Mouse (Mus musculus): ENCODE measurements at regions not wholly inside any gene's neighbourhood (a gene's known extent, or its start where the extent isn't known, plus 50 kb on each side); places are given as distances from the start of the nearest gene placed in this dataset.

DNA sequence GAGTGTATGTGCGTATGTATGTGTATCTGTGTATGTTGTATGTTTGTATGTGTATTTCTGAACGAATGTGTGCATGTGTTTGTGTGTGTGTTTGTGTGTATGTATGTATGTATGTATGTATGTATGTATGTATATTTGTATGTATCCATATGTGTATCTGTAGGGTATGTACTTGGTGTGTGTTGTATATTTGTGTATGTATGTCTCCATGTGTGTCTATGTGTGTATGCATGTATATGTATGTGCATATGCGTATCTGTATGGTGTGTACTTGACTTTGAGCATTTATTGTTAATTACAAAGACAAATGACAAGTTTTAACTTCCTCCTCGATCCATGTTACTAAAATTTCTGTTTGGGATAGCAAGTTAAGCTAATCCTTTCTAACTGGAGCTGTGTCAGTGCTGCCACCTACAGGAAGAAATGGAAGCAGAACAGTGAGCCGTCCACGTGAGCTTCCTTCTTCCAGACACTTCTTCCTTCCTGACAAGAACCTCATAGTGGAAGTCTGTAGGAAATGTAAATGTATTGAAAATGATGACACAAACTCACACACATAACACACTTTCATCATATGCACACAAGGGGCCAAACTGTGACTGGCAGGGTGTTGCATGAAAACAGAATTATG is 268.4 kb upstream of the Rspo3 start:
- Histone ChIP-seq H3K4me1 (replicated peaks; ENCODE audit: low read depth, low read length) (no peaks in the 10 kb centered on the region), H3K36me3 (ENCODE audit: insufficient read depth, low read length) (no peaks in the 10 kb centered on the region), H3K27me3 (ENCODE audit: insufficient read depth, low read length) (no peaks in the 10 kb centered on the region), H3K4me3 (replicated peaks; ENCODE audit: low read length) (no peak overlapping the region), H3K9me3 (ENCODE audit: low read length) (no peaks in the 10 kb centered on the region)
- TF ChIP-seq NANOG (IDR thresholded peaks at IDR 0.05; ENCODE audit: borderline replicate concordance, low read length) (no peak), POU5F1 (IDR thresholded peaks at IDR 0.05; ENCODE audit: borderline replicate concordance, low read length) (no peak), CTCF (conservative IDR thresholded peaks at IDR 0.05; ENCODE audit: low read length) (peak; percentile 65)

DNA sequence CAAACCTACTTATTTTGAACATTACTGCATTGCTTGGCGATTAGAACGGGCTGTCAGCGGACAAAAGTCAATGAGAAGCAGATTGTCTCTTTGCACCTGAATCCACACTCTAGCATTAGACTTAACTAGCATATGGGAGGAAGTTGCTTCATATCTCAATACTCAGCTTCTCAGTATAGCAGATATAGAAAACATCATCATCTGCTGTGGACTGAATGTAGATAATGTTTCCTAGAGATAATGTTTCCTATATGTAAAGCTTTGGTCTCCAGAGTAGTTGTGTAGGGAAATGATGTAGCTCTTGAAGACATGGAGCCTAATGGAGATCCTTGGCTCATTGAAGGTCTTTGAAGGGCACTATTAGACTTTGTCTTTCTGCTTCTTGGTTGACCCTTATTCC is 267.0 kb upstream of the Rspo3 start:
- Histone ChIP-seq H3K36me3 (ENCODE audit: insufficient read depth, low read length) (no peaks in the 10 kb centered on the region), H3K4me3 (replicated peaks; ENCODE audit: low read length) (no peak overlapping the region), H3K27me3 (ENCODE audit: insufficient read depth, low read length) (no peaks in the 10 kb centered on the region), H3K9me3 (ENCODE audit: low read length) (no peaks in the 10 kb centered on the region), H3K4me1 (replicated peaks; ENCODE audit: low read depth, low read length) (no peaks in the 10 kb centered on the region)
- TF ChIP-seq NANOG (IDR thresholded peaks at IDR 0.05; ENCODE audit: borderline replicate concordance, low read length) (no peak), CTCF (conservative IDR thresholded peaks at IDR 0.05; ENCODE audit: low read length) (no peak), POU5F1 (IDR thresholded peaks at IDR 0.05; ENCODE audit: borderline replicate concordance, low read length) (no peak)

DNA sequence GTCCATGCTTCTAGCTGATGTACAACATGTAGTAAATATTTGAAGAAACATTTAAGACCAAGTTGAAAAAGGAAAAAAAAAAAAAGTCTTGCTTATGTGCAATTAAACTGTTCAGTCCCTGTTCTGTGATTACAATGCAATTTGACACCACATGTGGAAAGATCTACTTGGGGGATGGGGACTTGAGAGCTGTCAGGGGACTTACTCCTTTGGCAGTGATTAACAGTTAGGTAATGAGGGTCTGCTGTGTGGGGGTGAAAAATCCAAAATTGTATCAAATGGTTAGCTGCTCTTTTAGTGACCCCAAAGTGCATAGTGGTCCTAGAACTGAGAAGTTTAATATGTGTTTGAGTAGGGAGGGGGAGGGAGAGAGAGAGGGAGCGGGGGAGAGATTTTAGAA is 259.0 kb upstream of the Rspo3 start:
- Histone ChIP-seq H3K4me3 (replicated peaks; ENCODE audit: low read length) (no peak overlapping the region), H3K4me1 (replicated peaks; ENCODE audit: low read depth, low read length) (no peaks in the 10 kb centered on the region), H3K9me3 (ENCODE audit: low read length) (no peaks in the 10 kb centered on the region), H3K27me3 (ENCODE audit: insufficient read depth, low read length) (no peaks in the 10 kb centered on the region), H3K36me3 (ENCODE audit: insufficient read depth, low read length) (no peaks in the 10 kb centered on the region)
- no peak for TF ChIP-seq POU5F1 (IDR thresholded peaks at IDR 0.05; ENCODE audit: borderline replicate concordance, low read length)
- no peak for TF ChIP-seq CTCF (conservative IDR thresholded peaks at IDR 0.05; ENCODE audit: low read length)
- no peak for TF ChIP-seq NANOG (IDR thresholded peaks at IDR 0.05; ENCODE audit: borderline replicate concordance, low read length)

DNA sequence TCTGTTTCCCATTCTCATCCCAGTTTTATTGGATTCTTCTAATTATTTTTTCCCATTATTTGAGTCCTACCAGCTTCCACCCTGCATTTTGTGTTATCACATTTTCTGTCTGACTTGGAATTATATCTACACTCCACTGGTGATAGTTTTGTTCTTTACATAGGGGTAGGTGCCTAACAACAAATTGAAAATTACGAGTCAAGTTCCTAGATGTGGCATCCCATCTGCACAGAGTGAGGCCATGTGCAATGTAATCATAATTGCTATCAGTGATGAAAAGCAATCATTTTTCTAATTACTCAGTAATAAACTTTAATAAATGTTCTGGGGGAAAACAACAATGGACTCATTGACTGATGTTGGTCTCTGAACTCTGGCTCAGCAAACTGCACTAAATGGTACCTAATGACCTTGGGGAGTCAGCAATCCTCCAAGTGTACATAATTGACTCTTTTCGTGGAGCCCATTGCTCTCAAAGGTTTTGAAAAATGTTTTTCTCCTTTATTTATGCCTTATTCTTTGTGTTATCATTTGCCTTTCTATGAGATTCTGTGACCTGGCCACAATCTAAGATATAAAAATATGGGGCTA is 250.6 kb upstream of the Rspo3 start:
- H3K27me3 ChIP-seq (ENCODE audit: insufficient read depth, low read length) = no peaks in the 10 kb centered on the region
- no peaks in the 10 kb centered on the region for H3K4me1 ChIP-seq (replicated peaks; ENCODE audit: low read depth, low read length)
- H3K9me3 ChIP-seq (ENCODE audit: low read length) = no peaks in the 10 kb centered on the region
- no peak for TF ChIP-seq NANOG (IDR thresholded peaks at IDR 0.05; ENCODE audit: borderline replicate concordance, low read length)
- no peak for TF ChIP-seq POU5F1 (IDR thresholded peaks at IDR 0.05; ENCODE audit: borderline replicate concordance, low read length)
- TF ChIP-seq CTCF (conservative IDR thresholded peaks at IDR 0.05; ENCODE audit: low read length) = no peak
- H3K4me3 ChIP-seq (replicated peaks; ENCODE audit: low read length) = no peak overlapping the region
- H3K36me3 ChIP-seq (ENCODE audit: insufficient read depth, low read length) = no peaks in the 10 kb centered on the region

DNA sequence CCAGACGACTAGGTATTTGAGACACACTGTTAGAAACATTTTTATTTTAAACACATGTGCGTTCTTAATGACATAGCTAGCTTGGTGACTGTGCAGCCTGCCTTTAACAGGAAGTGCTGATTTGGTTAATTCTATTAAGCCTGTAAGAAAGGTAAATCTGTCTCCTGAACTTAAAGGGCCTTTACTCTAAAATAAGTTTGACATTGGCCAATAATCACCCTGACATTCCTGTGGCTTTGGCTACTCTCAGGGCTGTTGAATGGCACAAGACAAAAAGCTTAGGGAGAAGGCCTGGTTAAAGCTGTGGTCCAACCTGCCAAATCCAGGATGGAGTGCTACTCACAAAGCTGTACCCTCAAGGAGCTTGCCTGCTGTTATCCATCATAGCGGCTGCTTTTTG is 201.0 kb upstream of the Rspo3 start:
- no peaks in the 10 kb centered on the region for H3K36me3 ChIP-seq (ENCODE audit: insufficient read depth, low read length)
- no peaks in the 10 kb centered on the region for H3K4me1 ChIP-seq (replicated peaks; ENCODE audit: low read depth, low read length)
- H3K27me3 ChIP-seq (ENCODE audit: insufficient read depth, low read length) = no peaks in the 10 kb centered on the region
- H3K9me3 ChIP-seq (ENCODE audit: low read length) = no peaks in the 10 kb centered on the region
- H3K4me3 ChIP-seq (replicated peaks; ENCODE audit: low read length) = no peak overlapping the region
- no peak for TF ChIP-seq NANOG (IDR thresholded peaks at IDR 0.05; ENCODE audit: borderline replicate concordance, low read length)

DNA sequence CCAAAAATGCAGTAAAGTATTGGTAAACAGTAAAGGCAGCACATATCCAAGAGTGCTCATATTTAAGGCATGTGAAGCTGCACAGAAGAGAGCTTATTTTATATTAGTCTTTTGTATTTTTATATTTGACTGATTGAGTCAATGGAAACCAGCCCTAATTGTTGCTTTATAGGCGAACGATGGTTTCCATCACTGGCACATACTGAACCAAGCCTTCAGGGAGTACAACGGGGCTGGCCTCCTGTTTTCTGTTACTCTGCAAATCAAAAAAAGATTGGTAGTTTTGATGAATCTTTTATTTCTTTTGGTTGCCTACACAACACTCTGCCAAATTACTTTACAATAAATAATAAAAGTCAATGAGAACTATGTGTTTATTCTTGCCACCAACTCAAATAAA is 189.7 kb upstream of the Rspo3 start:
- no peaks in the 10 kb centered on the region for H3K36me3 ChIP-seq (ENCODE audit: insufficient read depth, low read length)
- no peaks in the 10 kb centered on the region for H3K27me3 ChIP-seq (ENCODE audit: insufficient read depth, low read length)
- H3K9me3 ChIP-seq (ENCODE audit: low read length) = no peaks in the 10 kb centered on the region
- no peak for TF ChIP-seq CTCF (conservative IDR thresholded peaks at IDR 0.05; ENCODE audit: low read length)
- TF ChIP-seq POU5F1 (IDR thresholded peaks at IDR 0.05; ENCODE audit: borderline replicate concordance, low read length) = no peak
- TF ChIP-seq NANOG (IDR thresholded peaks at IDR 0.05; ENCODE audit: borderline replicate concordance, low read length) = no peak
- H3K4me3 ChIP-seq (replicated peaks; ENCODE audit: low read length) = no peak overlapping the region
- H3K4me1 ChIP-seq (replicated peaks; ENCODE audit: low read depth, low read length) = no peaks in the 10 kb centered on the region

DNA sequence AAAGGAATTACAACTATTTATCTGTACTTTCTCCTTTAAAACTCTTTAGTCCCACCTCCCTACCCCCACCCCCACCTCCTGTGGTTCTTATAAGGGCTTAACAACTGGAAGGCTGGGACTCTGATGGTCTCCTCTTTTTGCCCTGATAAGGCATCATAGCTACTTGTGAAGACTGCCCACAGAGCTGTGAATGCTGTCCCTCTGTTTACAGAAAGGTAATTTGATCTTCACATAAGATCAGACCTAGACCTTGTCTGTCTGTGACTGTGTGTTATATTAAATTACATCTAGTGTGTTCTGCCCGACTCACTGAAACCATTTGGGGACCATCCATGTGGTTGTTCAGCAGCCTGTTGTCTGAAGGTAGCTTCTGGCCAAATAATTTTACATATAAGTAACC is 175.3 kb upstream of the Rspo3 start:
- no peak for TF ChIP-seq NANOG (IDR thresholded peaks at IDR 0.05; ENCODE audit: borderline replicate concordance, low read length)
- no peak for TF ChIP-seq CTCF (conservative IDR thresholded peaks at IDR 0.05; ENCODE audit: low read length)
- TF ChIP-seq POU5F1 (IDR thresholded peaks at IDR 0.05; ENCODE audit: borderline replicate concordance, low read length) = no peak
- no peaks in the 10 kb centered on the region for H3K9me3 ChIP-seq (ENCODE audit: low read length)

DNA sequence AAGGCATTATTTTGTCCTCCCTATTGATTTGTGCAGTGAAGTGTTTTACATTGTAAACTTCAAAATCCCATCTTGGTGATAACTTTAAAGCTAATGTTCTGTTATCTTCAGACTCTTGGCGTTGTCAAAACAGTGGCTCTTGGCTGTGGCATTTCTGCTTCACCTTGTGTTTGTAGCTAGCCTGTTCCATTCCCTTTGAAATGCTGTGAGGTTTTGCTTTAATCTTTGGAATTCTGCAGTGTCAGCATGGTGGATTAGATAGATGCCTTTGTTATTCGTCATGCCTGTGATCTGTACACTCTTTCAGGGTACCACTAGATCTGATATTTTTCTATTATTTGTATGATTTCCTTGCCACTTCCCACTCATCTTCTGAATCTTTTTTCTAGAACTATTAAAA is 173.0 kb upstream of the Rspo3 start:
- Histone ChIP-seq H3K4me3 (replicated peaks; ENCODE audit: low read length) (no peak overlapping the region), H3K36me3 (ENCODE audit: insufficient read depth, low read length) (no peaks in the 10 kb centered on the region), H3K4me1 (replicated peaks; ENCODE audit: low read depth, low read length) (no peaks in the 10 kb centered on the region), H3K9me3 (ENCODE audit: low read length) (no peaks in the 10 kb centered on the region), H3K27me3 (ENCODE audit: insufficient read depth, low read length) (no peaks in the 10 kb centered on the region)
- TF ChIP-seq POU5F1 (IDR thresholded peaks at IDR 0.05; ENCODE audit: borderline replicate concordance, low read length) = no peak
- TF ChIP-seq CTCF (conservative IDR thresholded peaks at IDR 0.05; ENCODE audit: low read length) = no peak
- TF ChIP-seq NANOG (IDR thresholded peaks at IDR 0.05; ENCODE audit: borderline replicate concordance, low read length) = no peak

More for the DNA sequence above, 175.3 kb upstream of the Rspo3 start:
- Histone ChIP-seq H3K4me1 (replicated peaks; ENCODE audit: low read depth, low read length) (no peaks in the 10 kb centered on the region), H3K36me3 (ENCODE audit: insufficient read depth, low read length) (no peaks in the 10 kb centered on the region), H3K4me3 (replicated peaks; ENCODE audit: low read length) (no peak overlapping the region), H3K27me3 (ENCODE audit: insufficient read depth, low read length) (no peaks in the 10 kb centered on the region)

Data from E14TG2a.4 (cell line).